Mouse (Mus musculus) adrenal gland, postnatal 14 days (tissue): ENCODE measurements around the gene Sdc1. TPM values are rescaled to one million over a fixed set of nuclear protein-coding genes. Genes with fewer than 3 reads are reported as not detected.
A peak's percentile ranks its signal among the peaks of the same experiment; 100 is the strongest.

ENCODE experiments used
- DNase-seq: peaks from one replicate; pipeline ENCODE4 v3.0.0; 2021; ENCODE audit warnings: mixed read lengths
- long read RNA-seq, 2 experiments: library from polyadenylated mRNA; stranded (forward); transcript quantifications; one replicate each; pipeline ENCODE4 v2.0.0; 2021
- total RNA-seq: library from RNA; stranded (reverse); gene quantifications from 2 replicates; pipeline ENCODE4 v1.2.3, GENCODE M21; 2021

Gene Sdc1
- total RNA-seq = 14.9 and 29.0 TPM in 2 replicates
- long read RNA-seq, experiment 1, transcript Sdc1-201 (5 exons, 3,157 nt) = major isoform, 19 of 26 reads
- long read RNA-seq, experiment 1, partial matches to known transcripts = 4 of 26 reads
- long read RNA-seq, experiment 1, other reads (novel, unspliced or antisense) = 3 of 26 reads
- long read RNA-seq, experiment 2, transcript Sdc1-201 (5 exons, 3,157 nt) = major isoform, 44 of 53 reads
- long read RNA-seq, experiment 2, partial matches to known transcripts = 2 of 53 reads
- long read RNA-seq, experiment 2, other reads (novel, unspliced or antisense) = 7 of 53 reads

DNA sequence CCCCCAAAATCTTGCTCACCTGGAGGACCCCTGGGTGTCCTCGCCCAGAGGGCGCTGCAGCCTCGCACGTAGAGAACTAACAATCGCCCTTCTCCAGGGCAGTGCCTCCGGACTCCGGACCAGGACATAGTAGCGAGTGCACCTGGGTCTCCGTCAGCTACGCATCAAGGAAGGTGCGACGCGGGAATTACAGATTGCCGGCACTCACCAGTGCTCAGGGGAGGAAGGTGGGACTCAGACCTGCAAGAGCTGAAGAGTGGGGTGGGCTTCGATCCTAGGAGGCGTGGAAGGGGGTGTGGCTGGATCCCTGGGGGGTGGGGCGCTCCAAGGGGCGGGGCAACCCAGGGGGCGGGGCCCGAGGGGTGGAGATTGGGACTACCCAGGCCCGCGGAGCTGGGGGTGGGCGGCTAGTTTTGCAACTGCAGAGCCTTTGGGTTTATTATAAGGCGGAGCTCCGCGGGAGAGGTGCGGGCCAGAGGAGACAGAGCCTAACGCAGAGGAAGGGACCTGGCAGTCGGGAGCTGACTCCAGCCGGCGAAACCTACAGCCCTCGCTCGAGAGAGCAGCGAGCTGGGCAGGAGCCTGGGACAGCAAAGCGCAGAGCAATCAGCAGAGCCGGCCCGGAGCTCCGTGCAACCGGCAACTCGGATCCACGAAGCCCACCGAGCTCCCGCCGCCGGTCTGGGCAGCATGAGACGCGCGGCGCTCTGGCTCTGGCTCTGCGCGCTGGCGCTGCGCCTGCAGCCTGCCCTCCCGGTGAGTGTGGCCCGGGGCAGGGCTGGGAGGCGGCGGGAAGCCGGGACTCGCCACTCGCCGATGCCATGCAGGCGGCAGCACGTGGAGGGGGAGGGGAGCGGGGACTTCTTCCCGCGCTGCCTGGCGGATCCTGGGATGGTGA lies at the start of gene Sdc1:
Sdc1 (plus strand) TSS at position 378 of the 898 bp plus-strand sequence.
- DNase-seq = peak; percentile 87

DNA sequence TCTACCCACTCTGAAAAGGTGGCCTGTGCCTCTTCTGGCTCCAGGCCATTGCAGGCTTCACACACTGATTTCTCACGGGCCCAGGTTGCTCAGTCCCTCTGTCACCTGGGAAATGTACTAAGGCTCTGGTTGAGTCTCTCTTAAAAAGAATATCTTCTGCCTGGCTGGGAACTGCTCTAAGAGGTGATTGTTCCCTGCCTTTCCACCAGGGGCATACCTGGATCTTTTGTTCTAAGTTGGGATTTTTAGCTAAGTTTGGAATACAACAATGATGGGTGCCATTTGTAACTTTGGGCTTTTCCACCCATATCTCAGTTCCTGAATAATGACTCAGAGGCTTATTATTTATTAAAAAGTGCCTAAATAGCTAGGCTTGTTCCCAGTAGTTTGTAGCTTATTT lies 44.2 kb upstream of the Sdc1 start:
- no peak for DNase-seq

GRCm38 (mm10) chr12:8728739-8729138 lies 42.4 kb upstream of the Sdc1 start:
- peak; percentile 30 for DNase-seq

DNA sequence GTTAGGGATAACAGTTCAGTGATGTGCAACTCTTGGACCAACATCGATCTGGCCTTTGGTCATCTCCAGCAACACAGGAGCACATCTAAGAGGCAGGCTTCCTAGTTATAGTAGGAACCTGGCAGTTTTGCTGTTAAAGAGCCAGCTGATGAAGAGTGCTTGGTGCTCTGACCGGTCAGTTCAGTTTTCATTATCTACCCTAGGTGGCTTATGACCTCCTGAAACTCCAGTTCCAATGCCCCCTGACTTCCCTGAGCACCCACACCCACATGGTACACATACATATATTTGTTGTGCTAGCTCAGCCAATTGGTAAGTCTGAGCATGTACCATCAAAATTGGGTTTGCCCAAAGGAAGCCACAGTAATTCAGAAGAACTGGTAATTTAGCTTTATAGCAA lies 17.5 kb upstream of the Sdc1 start:
- DNase-seq = no peak

- no peak for DNase-seq
These were observed 17.0 kb upstream of the Sdc1 start for GRCm38 (mm10) chr12:8754116-8754515.

DNA sequence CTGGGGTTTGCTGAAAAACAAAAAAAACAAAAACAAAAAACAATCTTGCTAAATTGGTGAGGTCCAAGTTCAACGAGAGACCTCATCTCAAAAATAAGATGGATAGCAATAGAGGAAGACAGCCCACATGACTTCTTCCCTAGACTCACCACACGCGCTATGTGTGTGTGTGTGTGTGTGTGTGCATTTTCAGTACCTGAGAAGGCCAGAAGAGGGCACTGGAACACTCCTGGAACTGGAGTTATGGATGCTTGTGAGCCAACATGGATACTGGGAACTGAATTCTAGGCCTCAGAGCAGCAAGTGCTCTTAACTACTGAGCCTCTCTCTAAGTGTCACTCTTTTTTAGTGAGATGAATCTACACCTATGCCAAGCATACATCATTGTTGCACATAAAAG lies 13.1 kb upstream of the Sdc1 start:
- no peak for DNase-seq

GRCm38 (mm10) chr12:8759115-8759514 lies 12.0 kb upstream of the Sdc1 start:
- DNase-seq = no peak

DNA sequence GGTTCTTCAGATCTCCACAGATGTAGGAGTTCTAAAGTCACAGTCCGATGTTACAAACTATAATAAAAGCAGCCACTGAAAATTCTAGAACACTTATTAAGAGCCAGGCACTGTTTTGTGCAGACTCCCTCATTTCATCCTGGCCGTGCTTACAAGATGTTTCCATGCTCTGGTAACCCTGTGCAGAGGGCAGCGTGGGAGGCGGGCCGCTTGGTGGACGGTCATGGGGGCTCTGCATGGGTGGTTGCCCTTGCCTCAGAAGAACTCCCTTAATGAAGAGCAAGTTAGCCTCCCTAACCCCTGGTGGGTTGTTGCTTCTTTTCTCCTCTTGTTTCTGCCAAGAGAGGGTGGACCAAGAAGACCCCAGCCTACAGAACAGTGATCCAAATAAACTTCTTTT lies 11.3 kb upstream of the Sdc1 start:
- DNase-seq = no peak

DNA sequence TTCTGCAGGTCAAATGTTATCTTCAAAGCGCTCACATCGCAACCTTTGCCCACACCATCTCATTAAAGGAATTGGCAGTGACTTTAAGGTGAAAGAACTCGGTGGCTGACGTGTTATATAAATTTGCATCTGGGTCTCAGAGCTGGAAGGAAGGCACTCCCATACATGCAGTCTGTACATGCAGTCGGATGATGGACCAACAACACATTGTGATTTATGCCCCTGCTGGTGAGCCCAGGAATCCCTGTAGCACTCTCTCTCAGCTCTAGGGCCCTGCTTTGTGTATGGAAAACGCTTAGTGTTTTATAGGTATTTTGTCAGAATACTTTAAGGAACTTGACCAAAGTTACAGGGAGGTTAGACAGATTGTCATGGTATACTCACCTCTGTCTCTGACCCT lies 10.6 kb upstream of the Sdc1 start:
- DNase-seq = no peak

GRCm38 (mm10) chr12:8761058-8761457 lies 10.1 kb upstream of the Sdc1 start:
- no peak for DNase-seq

GRCm38 (mm10) chr12:8762667-8763066 lies 8.5 kb upstream of the Sdc1 start:
- peak; percentile 42 for DNase-seq

GRCm38 (mm10) chr12:8764221-8764930 lies 6.7 kb upstream of the Sdc1 start:
- DNase-seq = no peak

DNA sequence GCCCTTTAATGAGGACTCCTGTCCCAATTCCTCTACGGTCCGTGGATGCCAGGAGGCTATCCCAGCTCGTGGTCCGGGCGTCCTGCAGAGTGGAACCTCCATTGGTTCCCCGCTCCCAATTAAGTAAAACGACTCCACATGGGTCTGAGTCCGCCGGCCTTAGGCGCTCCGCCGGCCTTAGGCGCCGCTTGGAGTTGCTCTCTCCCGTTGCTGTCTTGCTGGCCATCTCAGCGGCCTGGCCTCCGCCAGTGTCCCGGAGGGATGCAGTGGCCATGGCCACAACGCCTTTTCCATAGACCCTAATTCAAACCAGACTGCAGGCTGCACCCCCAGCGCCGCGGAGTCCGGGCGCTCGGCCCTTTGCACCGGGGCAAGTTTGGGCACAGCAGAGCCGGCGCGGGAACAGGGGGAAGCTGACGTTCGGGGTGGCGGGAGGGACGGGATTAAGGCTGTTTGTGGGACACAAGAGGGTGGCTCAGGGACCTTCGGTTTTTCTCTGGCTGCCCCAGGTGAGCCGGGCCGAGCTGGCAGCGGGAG lies 789 bp downstream of the Sdc1 start:
- DNase-seq = peak; percentile 48

DNA sequence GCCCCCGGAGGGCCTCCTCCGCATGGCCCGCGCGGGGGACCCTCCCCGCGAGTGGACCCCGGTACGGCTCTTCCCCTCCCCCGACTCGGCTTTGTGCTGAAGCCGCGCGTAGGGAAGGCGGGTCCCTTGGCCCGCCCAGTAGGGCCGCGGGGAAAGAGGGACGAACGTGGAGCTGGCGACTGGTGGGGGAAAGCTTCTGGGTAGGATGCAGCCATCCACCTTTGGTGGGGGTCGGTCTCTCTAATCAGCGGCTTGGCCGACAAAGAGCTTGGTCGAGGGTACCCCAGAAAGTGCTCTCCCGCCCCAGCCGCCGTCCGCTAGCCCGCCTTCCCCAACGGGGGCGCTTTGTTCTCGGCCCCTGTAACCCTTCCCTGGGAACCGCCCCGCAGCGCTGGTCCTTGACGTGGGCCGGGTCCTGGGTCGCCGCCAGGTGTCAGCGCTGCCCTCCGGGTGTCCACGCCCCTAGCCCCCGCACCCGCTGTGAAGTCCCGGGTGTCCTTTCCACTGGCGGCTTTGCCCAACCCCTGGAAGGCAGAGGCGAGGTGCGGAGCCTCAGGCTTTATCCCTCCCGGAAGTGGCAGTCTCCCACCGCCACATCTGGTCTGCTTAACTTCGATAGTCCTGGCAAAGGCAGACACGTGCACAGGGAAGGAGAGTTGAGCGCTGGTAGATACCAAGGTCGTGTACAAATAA lies 1.5 kb downstream of the Sdc1 start:
- peak; percentile 56 for DNase-seq

GRCm38 (mm10) chr12:8773336-8773735 lies 2.2 kb downstream of the Sdc1 start:
- no peak for DNase-seq

GRCm38 (mm10) chr12:8774183-8774582 lies 3.1 kb downstream of the Sdc1 start:
- no peak for DNase-seq

DNA sequence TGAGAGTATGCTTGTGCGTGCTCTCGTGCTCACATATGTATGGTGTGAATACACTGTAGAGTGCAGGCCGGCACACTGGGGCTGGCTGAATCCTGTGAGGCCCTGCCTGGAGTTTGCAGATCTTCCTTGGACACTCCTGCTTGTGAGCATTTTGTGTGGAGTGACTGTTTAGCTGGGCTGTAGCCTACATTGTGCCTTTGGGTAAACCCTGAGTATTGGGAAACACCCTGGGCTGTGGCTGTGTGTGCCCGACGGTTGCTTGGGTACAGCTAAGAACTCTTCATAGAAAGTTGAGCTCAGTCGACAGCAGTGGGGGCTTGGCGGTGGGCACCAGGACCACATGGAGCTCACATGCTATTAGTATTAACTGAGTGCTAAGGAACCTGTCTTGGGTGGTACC lies 5.1 kb downstream of the Sdc1 start:
- DNase-seq = no peak

GRCm38 (mm10) chr12:8776741-8777140 lies 5.6 kb downstream of the Sdc1 start:
- DNase-seq = no peak

DNA sequence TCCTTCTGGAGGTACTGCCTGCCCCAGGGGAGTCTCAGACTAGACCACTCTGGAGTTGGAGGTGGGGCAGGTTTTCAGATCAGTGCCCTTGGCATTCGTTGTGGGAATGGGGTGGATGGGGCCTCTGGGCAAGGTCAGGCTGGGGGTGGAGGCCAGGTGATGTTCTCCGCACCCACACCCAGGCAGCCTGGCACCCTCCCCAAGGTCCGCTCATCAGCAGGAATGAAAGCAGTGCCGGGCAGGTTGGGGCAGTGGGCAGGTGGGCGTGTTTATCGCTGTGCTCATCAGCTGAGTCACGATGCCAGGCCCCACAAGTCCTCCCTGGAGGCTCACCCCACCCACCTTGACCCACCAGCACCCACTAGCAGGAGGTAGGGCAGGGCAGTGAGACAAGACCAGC lies 7.0 kb downstream of the Sdc1 start:
- no peak for DNase-seq

GRCm38 (mm10) chr12:8779851-8780250 lies 8.7 kb downstream of the Sdc1 start:
- DNase-seq = no peak

DNA sequence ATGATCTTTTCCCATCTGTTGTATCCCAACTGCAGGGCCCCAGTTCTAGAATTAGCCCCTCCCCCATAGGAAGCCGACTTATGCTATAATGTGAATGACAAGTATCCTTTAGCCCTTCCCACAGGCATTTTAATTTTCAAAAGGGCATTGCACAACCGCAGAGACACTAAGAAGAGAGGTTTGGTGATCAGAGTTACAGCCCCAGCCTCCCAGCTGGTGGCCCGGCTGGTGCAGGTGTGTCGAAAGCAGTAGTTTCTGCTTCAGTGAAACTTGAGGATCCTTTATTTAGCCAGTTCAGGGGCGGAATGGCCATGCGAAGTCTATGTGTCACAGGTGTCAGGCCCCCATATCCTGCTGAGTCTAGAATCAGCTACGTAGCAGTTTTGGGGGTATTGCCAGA lies 10.0 kb downstream of the Sdc1 start:
- DNase-seq = no peak
